Mouse (Mus musculus) cortical plate, adult 2 months (tissue): ENCODE data around the gene Stx6.

ENCODE experiments used
- CTCF ChIP-seq: fragments of 200-500 bp; IDR thresholded peaks from 2 replicates; pipeline ENCODE4 v1.5.1; 2011; ENCODE audit warnings: mild to moderate bottlenecking, control low read depth, low read length; ENCODE audit not compliant: insufficient read depth; ENCODE audit errors: extremely low read depth
- POLR2A ChIP-seq: fragments of 200-500 bp; IDR thresholded peaks from 2 replicates; pipeline ENCODE4 v1.6.1; 2011; ENCODE audit warnings: mild to moderate bottlenecking, low read length, control low read depth; ENCODE audit not compliant: insufficient read depth; ENCODE audit errors: extremely low read depth

GRCm38 (mm10) chr1:155172895-155173643 lies 14.6 kb downstream of the Stx6 start:
- TF ChIP-seq POLR2A (no peak), CTCF (no peak)
